Mouse (Mus musculus) cerebellum, postnatal 14 days (tissue): Measurements from ENCODE around the gene Mtrf1.
A peak's percentile ranks its signal among the peaks of the same experiment; 100 is the strongest.

ENCODE experiments used
- DNase-seq, 2 experiments: peaks; one replicate each; pipeline ENCODE4 v3.0.0; 2021; ENCODE audit warnings: mixed read lengths in 2 of 2

Gene Mtrf1

GRCm38 (mm10) chr14:79397321-79398122 is at the start of gene Mtrf1:
Gene Mtrf1, plus strand, starts transcription at chr14:79397772.
- peak; percentile 73 to 79 for DNase-seq

DNA sequence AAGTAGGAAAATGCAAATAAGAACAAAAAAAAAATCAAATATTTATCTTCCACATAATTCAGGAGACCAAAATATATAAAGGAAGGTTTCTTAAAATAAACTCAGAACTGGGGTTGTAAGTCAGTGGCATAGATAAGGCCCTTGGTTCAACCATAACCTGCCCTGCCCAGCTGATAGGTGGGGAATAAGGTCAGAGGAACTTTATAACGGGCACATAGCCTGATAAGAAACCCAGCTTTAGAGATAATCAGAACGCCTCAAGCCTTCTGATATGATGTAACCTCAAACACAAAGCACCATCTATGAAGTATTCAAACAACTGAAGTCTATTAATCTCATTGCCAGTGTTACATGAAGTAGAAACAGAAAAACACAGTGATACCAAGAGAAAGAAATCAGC is 39.5 kb upstream of the Mtrf1 start:
- DNase-seq, result no peak

- no peak for DNase-seq
These were observed 20.5 kb upstream of the Mtrf1 start for GRCm38 (mm10) chr14:79377041-79377440.

DNA sequence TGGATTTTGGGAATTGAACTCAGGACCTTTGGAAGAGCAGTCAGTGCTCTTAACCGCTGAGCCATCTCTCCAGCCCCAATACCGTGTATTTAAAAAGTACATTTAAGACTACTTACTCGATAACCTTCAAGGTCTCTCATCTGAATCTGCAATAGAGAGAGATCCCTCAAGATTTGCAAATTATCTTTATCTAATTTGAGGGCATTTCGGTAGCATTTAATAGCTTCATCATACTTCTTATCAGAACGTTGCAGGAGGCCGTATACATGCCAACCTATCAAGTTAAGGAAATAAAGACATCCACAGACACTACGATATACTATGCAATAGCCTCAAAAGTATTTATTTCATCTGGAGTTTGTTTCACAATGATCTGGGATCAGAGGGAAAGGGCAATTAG is 14.5 kb upstream of the Mtrf1 start:
- no peak for DNase-seq

- no peak for DNase-seq
These were observed 9.3 kb upstream of the Mtrf1 start for GRCm38 (mm10) chr14:79388304-79388703.

DNA sequence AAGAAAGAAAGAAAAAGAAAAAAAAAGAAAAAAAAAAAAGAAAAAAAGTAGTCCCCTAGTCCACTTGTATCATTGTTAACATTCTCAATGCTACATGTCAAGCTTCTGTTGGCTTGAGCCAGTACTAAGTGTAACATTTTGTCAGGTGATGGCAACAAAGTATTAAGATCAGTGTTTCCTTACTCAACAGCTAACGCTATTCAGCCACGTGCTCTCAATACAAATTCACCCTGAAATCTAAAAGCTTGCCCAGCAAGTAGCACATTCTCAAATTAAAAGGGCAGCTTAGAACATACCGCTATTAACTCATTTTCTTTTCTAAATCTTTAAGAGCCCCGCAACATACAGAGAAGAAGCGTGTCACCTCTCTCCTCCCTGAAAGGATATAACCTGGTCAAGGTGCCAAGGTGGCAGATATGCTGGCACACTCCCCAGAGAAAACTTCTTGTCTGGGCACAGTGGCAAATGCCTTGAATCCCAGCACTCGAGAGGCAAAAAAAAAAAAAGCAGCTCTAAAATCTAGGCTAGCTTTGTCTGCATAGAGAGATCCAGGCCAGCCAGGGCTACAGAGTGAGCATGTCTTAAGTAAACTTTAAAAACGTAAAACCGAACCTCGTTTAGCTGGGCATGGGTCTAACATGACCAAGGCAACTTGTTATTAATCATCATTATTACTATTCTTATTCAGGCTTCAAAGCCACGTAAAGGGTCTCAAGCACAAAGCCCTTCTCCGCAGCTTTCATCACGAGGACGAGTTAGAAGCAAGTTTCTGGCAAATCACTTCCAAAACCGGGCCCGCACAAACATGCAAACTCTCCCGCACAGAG is 7.9 kb upstream of the Mtrf1 start:
- DNase-seq, result peak; percentile 43 to 69

GRCm38 (mm10) chr14:79390265-79390926 is 7.2 kb upstream of the Mtrf1 start, which contains the start of gene Naa16:
Gene Naa16, minus strand, starts transcription at chr14:79390778.
- DNase-seq, result peak; percentile 97 to 98

GRCm38 (mm10) chr14:79393289-79393688 is 4.3 kb upstream of the Mtrf1 start:
- DNase-seq, result no peak

DNA sequence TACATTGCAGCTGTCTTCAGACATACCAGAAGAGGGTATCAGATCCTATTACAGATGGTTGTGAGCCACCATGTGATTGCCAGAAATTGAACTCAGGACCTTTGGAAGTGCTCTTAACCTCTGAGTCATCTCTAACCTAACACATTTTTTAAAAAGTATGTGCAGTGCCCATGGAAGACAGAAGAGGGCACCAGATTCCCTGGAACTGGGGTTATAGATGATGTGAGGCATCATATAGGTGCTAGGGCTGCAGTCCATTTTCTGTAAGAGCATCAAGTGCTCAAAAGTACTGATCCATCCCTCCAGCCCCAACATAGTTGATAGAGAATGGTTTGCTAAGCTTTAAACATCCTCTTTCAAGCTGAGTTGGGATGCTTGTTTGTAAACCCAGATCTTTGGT is 3.0 kb upstream of the Mtrf1 start:
- DNase-seq, result peak in 1 of 2 experiments; percentile 25

GRCm38 (mm10) chr14:79407641-79408040 is 10.1 kb downstream of the Mtrf1 start:
- DNase-seq, result no peak

- DNase-seq, result no peak
These were observed 11.8 kb downstream of the Mtrf1 start for GRCm38 (mm10) chr14:79409278-79409830.

DNA sequence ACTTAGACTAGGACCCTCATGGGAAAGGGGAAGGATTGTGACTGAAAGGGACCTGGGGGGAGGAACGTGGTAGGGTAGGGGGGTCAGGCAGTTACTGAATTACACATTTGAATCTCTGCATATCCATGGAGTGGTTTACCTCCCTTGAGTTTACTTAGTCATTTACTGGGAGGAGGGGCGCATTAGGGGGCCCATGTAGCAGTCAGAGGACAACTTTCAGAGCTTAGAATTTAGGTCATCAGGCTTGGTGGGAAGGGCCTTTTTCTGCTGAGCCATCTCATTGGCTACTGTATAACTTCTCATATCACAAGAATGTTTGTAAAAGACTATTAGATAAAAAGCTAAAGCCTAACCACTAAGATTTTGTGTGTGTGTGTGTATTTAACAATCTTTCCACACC is 13.1 kb downstream of the Mtrf1 start:
- DNase-seq, result no peak

DNA sequence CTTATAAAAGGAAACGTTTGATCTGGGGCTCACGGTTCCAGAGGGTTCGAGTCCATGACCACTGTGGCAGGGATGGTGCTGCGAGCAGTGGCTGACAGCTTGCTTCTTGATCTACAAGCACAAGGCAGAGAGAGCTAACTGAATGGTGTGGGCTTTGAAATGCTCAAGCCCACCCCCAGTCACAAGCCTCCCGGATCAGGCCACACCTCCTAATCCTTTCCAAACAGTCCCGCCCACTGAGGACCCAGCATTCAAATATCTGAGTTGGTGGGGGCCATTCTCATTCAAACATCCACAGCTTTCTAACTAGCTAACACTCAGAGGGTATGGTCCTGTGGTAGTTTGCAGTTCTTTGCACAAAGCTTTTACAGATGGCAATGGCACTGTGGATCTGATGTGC is 15.5 kb downstream of the Mtrf1 start:
- DNase-seq, result no peak

DNA sequence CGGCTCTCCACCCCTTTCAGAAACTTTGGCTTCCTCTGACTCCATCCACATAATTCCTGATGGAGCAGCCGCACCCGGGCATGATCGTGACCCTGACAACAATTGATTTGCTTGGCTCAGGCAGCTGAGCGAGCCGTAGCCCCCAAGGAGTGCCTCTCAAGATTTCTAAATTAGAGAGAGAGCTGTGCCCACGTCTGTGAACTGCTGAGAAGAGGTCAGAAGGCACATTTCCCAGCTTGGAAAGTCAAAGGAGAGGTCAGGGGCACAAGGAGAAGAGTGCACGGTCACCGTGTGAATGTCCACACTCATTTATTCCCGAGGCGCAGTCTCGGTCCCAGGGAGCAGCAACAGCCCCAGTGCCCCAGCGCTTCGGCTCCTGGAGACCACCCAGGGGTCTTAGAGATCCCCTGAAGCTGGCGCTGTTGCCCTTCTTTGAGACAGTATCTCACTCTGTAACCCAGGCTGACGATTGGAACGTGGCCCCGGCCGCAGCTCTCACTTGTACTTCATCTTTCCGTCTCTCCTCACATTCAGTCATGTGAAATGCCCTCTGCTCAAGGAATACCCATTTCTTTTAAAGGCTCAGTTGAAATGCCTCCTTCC is 22.6 kb downstream of the Mtrf1 start:
- peak in 1 of 2 experiments; percentile 13 for DNase-seq

- DNase-seq, result peak; percentile 91 to 93
These were observed 28.6 kb downstream of the Mtrf1 start, which contains the start of gene Kbtbd7 for GRCm38 (mm10) chr14:79425979-79426729. Gene Kbtbd7, plus strand, starts transcription at chr14:79426511.

DNA sequence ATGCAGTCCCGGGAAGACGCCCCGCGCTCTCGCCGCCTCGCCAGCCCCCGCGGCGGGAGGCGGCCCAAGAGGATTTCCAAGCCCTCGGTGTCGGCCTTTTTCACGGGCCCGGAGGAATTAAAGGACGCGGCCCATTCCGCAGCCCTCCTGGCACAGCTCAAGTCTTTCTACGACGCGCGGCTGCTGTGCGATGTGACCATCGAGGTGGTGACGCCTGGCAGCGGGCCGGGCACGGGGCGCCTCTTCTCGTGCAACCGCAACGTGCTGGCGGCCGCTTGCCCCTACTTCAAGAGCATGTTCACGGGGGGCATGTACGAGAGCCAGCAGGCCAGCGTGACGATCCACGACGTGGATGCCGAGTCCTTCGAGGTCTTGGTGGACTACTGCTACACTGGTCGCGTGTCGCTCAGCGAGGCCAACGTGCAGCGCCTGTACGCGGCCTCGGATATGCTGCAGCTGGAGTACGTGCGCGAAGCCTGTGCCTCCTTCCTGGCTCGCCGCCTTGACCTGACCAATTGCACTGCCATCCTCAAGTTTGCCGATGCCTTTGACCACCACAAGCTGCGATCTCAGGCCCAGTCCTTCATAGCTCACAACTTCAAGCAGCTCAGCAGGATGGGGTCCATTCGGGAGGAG is 29.3 kb downstream of the Mtrf1 start:
- DNase-seq, result peak; percentile 33 to 59

- DNase-seq, result no peak
These were observed 36.5 kb downstream of the Mtrf1 start for GRCm38 (mm10) chr14:79434068-79434467.

GRCm38 (mm10) chr14:79440655-79441054 is 43.1 kb downstream of the Mtrf1 start:
- no peak for DNase-seq

DNA sequence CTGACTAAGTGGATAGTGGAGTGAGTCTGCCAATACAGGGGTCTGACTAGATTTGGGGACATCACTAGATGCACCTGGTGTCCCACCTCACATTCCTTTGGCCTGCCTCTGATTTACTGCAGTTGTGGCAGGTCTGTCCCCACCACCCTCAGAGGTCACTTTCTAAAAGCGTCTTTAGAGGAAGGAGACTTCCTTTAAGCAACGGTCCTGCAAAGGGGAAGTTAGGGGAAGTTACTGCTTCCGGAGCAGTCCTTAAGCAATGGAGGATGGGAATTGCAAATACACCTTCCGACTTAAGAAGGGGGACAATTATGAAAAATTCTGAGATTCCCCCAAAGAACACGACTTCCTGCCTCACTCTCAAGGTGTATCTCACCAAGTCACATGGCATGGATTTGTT is 43.9 kb downstream of the Mtrf1 start:
- no peak for DNase-seq

- no peak for DNase-seq
These were observed 47.0 kb downstream of the Mtrf1 start for GRCm38 (mm10) chr14:79444601-79445000.

DNA sequence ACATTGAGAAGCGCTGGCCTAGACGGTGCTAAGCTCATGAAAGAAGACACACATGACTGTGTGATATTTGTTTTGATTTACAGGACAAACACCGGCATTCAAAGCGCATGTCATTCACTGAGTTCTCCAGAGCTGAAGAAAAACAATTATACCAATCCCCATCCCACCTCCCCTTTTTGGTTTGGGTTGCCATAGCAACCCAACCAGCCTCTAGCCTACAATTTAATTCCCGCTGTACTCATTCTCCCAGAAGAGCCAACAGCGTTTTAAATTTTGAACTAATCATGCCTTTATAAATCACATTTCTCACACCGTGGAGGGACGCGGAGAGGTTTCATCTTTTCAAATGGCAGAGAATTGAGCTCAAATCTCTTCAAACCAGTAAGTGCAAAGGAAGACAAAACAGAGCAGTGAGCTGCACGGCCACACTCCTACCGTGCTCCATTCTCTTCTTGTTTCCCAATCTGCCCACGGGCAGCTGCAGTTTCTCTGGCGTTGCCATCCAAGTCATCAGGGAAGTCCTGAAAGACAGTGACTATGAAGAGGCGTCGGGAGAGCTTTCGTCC is 47.6 kb downstream of the Mtrf1 start:
- DNase-seq, result peak; percentile 26 to 42
